Mouse (Mus musculus) intestine, embryonic 14.5 days (tissue): ENCODE measurements around the gene Crkl. TPM values are rescaled to one million over a fixed set of nuclear protein-coding genes. Genes with fewer than 3 reads are reported as not detected.
"Not testable (repeated sequence)": the region's sequence is repeated elsewhere in the genome, so short reads cannot be mapped to it uniquely, and the experiment has no call there.

Experiments
- ATAC-seq: fragments of 200-750 bp; cut with Nextera tagmentation; replicated peaks from 2 replicates; pipeline ENCODE4 v1.8.0; 2017; ENCODE audit warnings: low read depth, moderate number of reproducible peaks, moderate TSS enrichment, moderate library complexity; ENCODE audit not compliant: low FRiP score, low TSS enrichment
- DNase-seq: peaks from one replicate; pipeline ENCODE4 v3.0.0-alpha.2; 2018; ENCODE audit warnings: low spot score
- H3K27ac ChIP-seq: fragments of 300-500 bp; sonication (generic); 2 replicates; pipeline ENCODE4 v1.5.1; 2014; ENCODE audit warnings: low read depth, mild to moderate bottlenecking, control low read depth
- H3K27me3 ChIP-seq: fragments of 300-500 bp; sonication (generic); replicated peaks from 2 replicates; pipeline ENCODE4 v1.6.1; 2014; ENCODE audit warnings: low read length, control low read depth; ENCODE audit not compliant: control insufficient read depth, insufficient read depth
- H3K36me3 ChIP-seq: fragments of 300-500 bp; sonication (generic); 2 replicates; pipeline ENCODE4 v1.6.1; 2014; ENCODE audit warnings: low read length, control low read depth; ENCODE audit not compliant: control insufficient read depth, insufficient read depth
- H3K4me1 ChIP-seq: fragments of 300-500 bp; sonication (generic); replicated peaks from 2 replicates; pipeline ENCODE4 v1.6.1; 2014; ENCODE audit warnings: low read length, control low read depth, mixed read lengths; ENCODE audit not compliant: control insufficient read depth, insufficient read depth
- H3K4me2 ChIP-seq: fragments of 300-500 bp; sonication (generic); 2 replicates; pipeline ENCODE4 v1.6.1; 2014; ENCODE audit warnings: low read length
- H3K4me3 ChIP-seq: fragments of 300-500 bp; sonication (generic); 2 replicates; pipeline ENCODE4 v1.5.1; 2014; ENCODE audit warnings: low read depth, low read length, control low read depth, mixed read lengths
- H3K9ac ChIP-seq: fragments of 300-500 bp; sonication (generic); 2 replicates; pipeline ENCODE4 v1.6.1; 2014; ENCODE audit warnings: mild to moderate bottlenecking, low read length
- H3K9me3 ChIP-seq: fragments of 300-500 bp; sonication (generic); 2 replicates; pipeline ENCODE4 v1.6.1; 2016; ENCODE audit warnings: low read length, control low read depth; ENCODE audit not compliant: control insufficient read depth
- WGBS: fragments of 180-500 bp; shearing (Covaris S2); extraction: QIAGEN DNeasy Blood & Tissue Kit; methylation state at CpG from one replicate; pipeline ENCODE4 v1.1.7; 2014; 5-methylcytosine and 5-hydroxymethylcytosine counted together
- polyA plus RNA-seq: library from polyadenylated mRNA; unstranded; fragments of >200 nt; fragmentation: Nextera tagmentation; extraction: Ambion mirVana; gene quantifications from 2 replicates; pipeline ENCODE4 v1.2.1, GENCODE M21; 2014

Crkl gene
- polyA plus RNA-seq, 1 experiment from 2014 or later: 56.4 TPM

GRCm38 (mm10) chr16:17491896-17492561 lies 40.2 kb downstream of the Crkl start:
- H3K27me3 ChIP-seq: peaks cover 15% of the 10 kb centered on the region; the same call in 1 of the 2 replicates
- 67% methylated on average over 5 of the region's 5 CpGs for WGBS
- peaks cover 8% of the 10 kb centered on the region for H3K36me3 ChIP-seq
- no peak overlapping the region for H3K4me2 ChIP-seq
- H3K9ac ChIP-seq: no peak overlapping the region
- H3K4me3 ChIP-seq: no peak overlapping the region
- no peaks in the 10 kb centered on the region for H3K9me3 ChIP-seq
- peaks cover 7% of the 10 kb centered on the region for H3K4me1 ChIP-seq
- no peak for DNase-seq
- ATAC-seq: no peak
- no peak overlapping the region for H3K27ac ChIP-seq

GRCm38 (mm10) chr16:17496499-17497305 lies 44.9 kb downstream of the Crkl start:
- Histone ChIP-seq H3K36me3 (no peaks in the 10 kb centered on the region), H3K4me2 (no peak overlapping the region), H3K9ac (no peak overlapping the region), H3K4me3 (no peak overlapping the region), H3K9me3 (no peaks in the 10 kb centered on the region), H3K27ac (no peak overlapping the region), H3K27me3 (no peaks in the 10 kb centered on the region), H3K4me1 (peaks cover 4% of the 10 kb centered on the region; the same call in 1 of the 2 replicates)
- 36% methylated on average over 2 of the region's 2 CpGs for WGBS
- ATAC-seq: no peak
- peak; percentile 64 for DNase-seq

DNA sequence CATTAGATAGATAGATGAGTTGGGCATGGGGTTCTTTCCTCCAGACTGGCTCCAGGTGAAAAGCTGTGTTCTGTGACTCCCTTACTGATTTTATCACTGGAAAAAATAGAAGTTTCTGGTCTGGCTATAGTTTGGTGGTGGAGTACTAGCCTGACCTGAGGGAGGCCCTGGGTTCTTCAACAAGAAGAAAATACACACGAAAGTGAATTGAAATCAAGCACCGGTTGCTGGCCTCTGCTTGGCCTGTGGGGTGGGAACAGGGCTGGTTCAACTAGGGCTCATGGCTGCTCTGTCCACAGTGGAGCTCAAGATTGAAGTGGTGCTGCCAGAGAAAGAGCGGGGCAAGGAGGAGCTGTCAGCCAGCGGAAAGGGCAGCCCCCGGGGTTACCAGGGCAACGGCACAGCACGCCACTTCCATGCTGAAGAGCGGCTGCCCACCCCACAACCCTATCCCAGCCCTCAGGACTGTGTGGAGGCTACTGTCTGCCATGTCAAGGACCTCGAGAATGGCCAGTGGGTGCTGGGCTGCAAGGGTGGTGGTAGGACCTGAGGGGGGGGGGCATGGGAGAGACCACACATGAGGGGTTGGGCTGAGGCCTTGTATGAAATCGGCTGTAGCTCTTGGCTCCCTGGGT lies 47.6 kb downstream of the Crkl start:
- no peak overlapping the region for H3K27ac ChIP-seq
- no peak overlapping the region for H3K4me3 ChIP-seq
- peaks cover 4% of the 10 kb centered on the region; the same call in 1 of the 2 replicates for H3K4me1 ChIP-seq
- no peak overlapping the region for H3K9ac ChIP-seq
- no peaks in the 10 kb centered on the region for H3K36me3 ChIP-seq
- no peak for DNase-seq
- ATAC-seq: no peak
- H3K27me3 ChIP-seq: no peaks in the 10 kb centered on the region
- H3K9me3 ChIP-seq: no peaks in the 10 kb centered on the region
- H3K4me2 ChIP-seq: no peak overlapping the region
- WGBS: 31% methylated on average over 10 of the region's 10 CpGs

DNA sequence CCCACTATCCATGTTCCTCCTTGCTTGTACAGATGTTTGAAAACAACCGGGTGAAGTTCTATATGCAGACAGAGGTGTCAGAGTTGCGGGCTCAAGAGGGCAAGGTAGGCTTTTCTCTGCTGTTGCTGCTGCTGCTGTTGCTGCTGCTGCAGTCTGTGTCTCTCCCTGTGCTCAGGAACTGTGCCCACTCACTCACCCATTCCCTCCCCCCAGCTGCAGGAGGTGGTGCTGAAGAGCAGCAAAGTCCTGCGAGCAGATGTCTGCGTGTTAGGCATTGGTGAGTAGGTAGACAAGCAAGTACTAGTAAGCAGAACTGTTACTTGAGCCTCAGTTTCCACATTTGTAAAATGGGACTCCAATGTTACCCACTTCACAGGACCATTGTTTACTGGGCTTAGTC lies 50.9 kb downstream of the Crkl start:
- 73% methylated on average over 4 of the region's 4 CpGs for WGBS
- Histone ChIP-seq H3K27ac (no peak overlapping the region), H3K27me3 (no peaks in the 10 kb centered on the region), H3K9ac (no peak overlapping the region), H3K4me3 (no peak overlapping the region), H3K4me1 (no peaks in the 10 kb centered on the region), H3K9me3 (no peaks in the 10 kb centered on the region), H3K36me3 (no peaks in the 10 kb centered on the region), H3K4me2 (no peak overlapping the region)
- no peak for ATAC-seq
- DNase-seq: no peak

DNA sequence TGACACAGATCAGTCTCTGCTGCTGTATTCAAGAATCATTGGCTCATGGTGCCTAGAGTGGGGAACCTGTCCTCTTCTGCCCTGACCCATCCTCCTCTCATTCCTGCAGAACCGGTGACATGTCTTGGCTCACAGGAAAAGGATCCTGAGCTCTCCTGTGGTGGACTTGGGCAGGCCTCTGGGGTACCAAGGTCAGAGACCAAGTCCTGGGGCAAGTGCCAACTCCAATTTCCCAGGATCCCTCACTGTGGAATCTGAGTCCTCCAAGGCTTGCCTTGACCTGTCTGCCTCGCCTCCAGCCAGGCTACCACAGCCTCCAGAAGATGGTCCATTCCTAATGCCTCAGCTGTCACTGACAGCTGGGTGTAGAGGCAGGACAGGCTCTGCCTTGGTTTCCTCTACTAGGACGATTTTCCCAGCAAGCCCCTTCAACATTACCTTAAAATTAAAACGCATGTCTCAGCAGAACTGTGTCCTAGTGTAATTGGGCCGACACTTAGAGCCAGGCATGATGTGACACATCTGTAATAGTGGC lies 55.3 kb downstream of the Crkl start:
- H3K36me3 ChIP-seq: peaks cover 10% of the 10 kb centered on the region
- peaks cover 12% of the 10 kb centered on the region for H3K4me1 ChIP-seq
- H3K9ac ChIP-seq: no peak overlapping the region
- H3K4me2 ChIP-seq: no peak overlapping the region
- ATAC-seq (no peak), DNase-seq (no peak)
- no peak overlapping the region for H3K4me3 ChIP-seq
- no peaks in the 10 kb centered on the region for H3K27me3 ChIP-seq
- H3K9me3 ChIP-seq: no peaks in the 10 kb centered on the region
- 85% methylated on average over 5 of the region's 5 CpGs for WGBS
- no peak overlapping the region for H3K27ac ChIP-seq

DNA sequence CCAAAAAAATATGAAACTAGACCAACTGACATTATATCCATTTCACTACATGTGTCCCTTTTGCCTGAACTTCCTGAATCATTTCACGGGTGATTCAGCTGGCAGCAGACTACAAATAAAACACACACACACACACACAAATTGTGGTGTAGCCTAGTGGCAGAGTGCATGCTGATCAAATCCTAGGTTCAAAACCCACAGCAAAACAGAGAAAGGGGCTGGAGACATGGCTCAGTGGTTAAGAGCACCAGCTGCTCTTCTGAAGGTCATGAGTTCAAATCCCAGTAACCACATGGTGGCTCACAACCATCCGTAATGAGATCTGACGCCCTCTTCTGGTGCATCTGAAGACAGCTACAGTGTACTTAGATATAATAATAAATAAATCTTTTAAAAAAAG lies 56.2 kb downstream of the Crkl start:
- peaks cover 12% of the 10 kb centered on the region for H3K4me1 ChIP-seq
- peak overlapping the region; percentile 88 for H3K4me2 ChIP-seq
- H3K36me3 ChIP-seq: peaks cover 20% of the 10 kb centered on the region
- H3K27me3 ChIP-seq, H3K9me3 ChIP-seq, DNase-seq: not testable (repeated sequence)
- peak overlapping the region; percentile 69 for H3K4me3 ChIP-seq
- peak overlapping the region; percentile 91; the same call in 1 of the 2 replicates for H3K27ac ChIP-seq
- H3K9ac ChIP-seq: peak overlapping the region; percentile 68
- ATAC-seq: 0 out of 2 replicates have a peak, but pooled peaks have one; percentile 0
- WGBS: 27% methylated on average over 3 of the region's 3 CpGs

DNA sequence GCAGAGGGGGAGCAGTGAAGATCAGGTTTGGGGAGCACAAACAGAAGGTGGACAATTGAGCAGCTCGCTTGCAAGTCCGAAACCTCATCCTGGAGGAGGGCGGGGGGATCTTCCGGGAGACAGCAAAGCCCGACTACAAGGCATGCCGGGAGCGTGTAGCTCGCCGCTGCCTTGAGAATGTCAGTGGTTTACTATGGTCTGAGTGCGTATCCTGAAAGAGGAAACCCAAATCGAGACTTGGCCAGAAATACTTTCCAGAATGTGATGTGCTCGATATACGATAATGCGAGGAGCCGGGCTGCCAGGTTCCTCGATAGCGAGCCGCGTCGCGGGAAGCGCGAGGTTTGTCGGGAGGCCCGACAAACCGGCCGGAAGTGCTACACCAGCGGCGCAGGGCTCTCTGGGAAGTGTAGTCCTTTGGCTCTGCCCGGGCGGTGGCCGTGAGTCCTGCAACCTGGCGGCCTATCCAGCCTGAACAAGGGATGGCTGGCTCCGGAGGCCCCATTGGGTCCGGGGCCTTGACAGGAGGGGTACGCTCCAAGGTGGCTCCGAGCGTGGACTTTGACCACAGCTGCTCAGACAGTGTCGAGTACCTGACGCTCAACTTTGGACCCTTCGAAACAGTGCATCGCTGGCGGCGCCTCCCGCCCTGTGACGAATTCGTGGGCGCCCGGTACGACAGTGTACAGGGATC lies 56.9 kb downstream of the Crkl start, which contains the start of gene Lztr1:
Lztr1 (plus strand) TSS at position 143 of the 694 bp plus-strand sequence.
- peak; percentile 96 for DNase-seq
- under 1% methylated on average over 50 of the region's 50 CpGs for WGBS
- peak within 1 kb of the TSS; percentile 68 for H3K9ac ChIP-seq

GRCm38 (mm10) chr16:17509240-17509597 lies 57.4 kb downstream of the Crkl start:
- Histone ChIP-seq H3K9ac (peak overlapping the region; percentile 68), H3K4me3 (peak overlapping the region; percentile 69), H3K27ac (peak overlapping the region; percentile 91), H3K4me1 (peaks cover 12% of the 10 kb centered on the region), H3K27me3 (no peaks in the 10 kb centered on the region), H3K36me3 (peaks cover 31% of the 10 kb centered on the region), H3K9me3 (no peaks in the 10 kb centered on the region), H3K4me2 (peak overlapping the region; percentile 88)
- no peak; the same call in 1 of the 2 replicates for ATAC-seq
- DNase-seq: no peak
- 8% methylated on average over 9 of the region's 9 CpGs for WGBS

More for the DNA sequence above, 56.9 kb downstream of the Crkl start, which contains the start of gene Lztr1:
- H3K4me2 ChIP-seq: peak within 1 kb of the TSS; percentile 88
- H3K9me3 ChIP-seq: no peaks in the 10 kb centered on the region
- H3K27ac ChIP-seq: peak within 1 kb of the TSS; percentile 91
- H3K27me3 ChIP-seq: no peaks in the 10 kb centered on the region
- H3K4me1 ChIP-seq: peaks cover 12% of the 10 kb centered on the region
- peaks cover 26% of the 10 kb centered on the region for H3K36me3 ChIP-seq
- ATAC-seq: peak; percentile 96
- peak within 1 kb of the TSS; percentile 69 for H3K4me3 ChIP-seq
